Mouse (Mus musculus): Measurements from ENCODE around the gene Plaur.
"Not testable (repeated sequence)": the region's sequence is repeated elsewhere in the genome, so short reads cannot be mapped to it uniquely, and the experiment has no call there.

The Plaur gene

DNA sequence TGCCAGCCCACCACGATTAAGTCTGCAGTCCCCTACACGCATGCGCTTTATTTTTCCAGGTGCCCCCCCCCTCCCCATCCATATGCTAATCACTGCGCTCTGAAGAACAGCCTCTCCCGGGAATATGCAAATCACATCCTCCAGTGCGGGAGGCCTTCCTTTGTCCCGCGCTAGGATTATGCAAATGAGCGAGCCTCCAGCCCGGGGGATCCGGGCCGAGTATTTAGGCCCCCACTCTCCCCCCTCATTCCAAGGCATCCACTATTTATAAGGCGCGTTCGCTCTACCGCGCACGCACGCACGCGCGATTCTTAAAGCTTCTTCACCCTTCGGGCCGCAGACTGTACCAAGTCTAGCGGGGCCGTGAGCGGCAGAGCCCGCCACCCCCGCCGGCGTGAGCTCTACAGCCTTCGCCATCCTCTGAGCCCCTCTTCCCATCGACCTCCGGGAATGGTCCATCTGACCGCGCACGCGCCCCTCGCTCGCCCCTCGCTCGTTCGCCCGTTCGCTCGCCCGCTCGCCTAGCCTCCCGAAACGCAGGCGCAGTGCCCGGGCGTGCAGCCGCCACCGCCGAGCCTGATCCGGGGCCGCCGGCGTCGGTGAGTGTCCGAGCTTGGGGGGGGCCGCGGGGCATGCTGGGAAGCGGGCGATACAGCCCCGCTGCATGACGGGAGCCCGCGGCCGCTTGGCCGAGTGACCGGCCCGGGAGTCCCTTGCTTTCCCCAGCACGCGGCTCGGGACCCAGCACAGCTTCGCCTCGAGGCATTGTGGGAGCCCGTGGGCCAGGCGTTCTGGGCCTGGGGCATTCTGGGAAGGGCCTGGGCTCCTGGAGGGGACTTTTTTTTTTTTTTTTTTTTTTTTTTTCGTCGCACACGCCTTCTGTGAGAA, 44.8 kb downstream of the Plaur start, which contains the start of gene Zfp428:
Zfp428 (plus strand) TSS at position 169 of the 888 bp plus-strand sequence.
- in situ Hi-C loops (cut with MboI, MseI) = no loop called here

DNA sequence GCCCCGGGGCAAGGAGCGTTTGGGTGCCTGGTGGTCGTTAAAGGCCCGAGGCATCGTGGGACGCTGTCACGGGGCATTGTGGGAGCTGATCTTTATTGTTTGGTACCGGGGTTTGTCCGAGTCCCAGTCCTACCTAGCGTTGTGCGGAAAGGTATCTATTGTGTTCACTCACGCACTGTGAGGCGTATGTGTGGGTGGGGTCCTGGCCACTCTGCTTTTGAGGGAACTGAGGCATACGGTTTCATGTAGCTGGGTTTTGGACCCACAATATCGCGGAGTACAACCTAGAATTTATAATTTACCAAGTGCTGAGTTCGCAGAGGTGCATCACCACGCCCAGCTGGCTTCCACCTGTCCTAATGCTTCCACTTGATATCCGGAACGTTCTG, 45.4 kb downstream of the Plaur start:
- in situ Hi-C loops (cut with MboI, MseI) = no loop called here

DNA sequence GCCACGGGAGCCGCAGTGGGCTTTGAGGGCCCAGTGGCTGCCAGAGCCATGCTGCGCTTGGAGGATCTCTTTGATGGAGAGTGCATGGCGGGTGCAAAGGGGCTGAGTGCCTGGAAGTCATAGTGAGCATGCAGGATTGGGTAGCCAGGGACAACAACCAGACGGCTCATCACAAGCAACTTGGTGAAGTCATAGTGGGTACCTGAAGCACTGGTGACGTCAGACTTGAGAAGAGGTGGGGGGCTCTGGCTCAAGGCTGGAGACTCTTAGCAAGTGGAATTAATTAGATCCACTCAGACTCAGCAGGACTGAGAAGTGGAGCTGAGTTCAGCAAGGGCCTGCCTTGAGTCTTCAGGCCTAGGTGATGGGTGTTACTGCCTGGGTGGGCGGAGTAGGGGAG, 50.1 kb downstream of the Plaur start, which contains the start of gene AC161166.1:
AC161166.1 (minus strand) TSS at position 101 of the 400 bp plus-strand sequence.
- in situ Hi-C loops (cut with MboI, MseI) = no loop called here

DNA sequence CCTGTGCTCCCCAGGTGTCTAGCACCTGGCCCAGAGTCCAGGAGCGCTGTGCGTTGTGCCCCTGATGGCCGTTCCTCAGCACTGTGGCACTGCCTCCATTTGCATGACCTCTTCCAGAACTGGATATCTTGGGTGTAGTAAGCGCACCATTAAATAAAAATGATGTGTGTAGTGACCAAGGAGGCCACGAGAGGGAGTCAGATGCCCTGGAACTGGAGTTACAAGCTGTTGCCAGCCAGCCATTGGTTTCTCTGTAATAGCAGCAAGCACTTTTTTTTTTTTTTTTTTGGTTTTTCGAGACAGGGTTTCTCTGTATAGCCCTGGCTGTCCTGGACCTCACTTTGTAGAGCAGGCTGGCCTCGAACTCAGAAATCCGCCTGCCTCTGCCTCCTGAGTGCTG, 54.0 kb downstream of the Plaur start:
- in situ Hi-C loops (cut with MboI, MseI) = not testable (repeated sequence)

DNA sequence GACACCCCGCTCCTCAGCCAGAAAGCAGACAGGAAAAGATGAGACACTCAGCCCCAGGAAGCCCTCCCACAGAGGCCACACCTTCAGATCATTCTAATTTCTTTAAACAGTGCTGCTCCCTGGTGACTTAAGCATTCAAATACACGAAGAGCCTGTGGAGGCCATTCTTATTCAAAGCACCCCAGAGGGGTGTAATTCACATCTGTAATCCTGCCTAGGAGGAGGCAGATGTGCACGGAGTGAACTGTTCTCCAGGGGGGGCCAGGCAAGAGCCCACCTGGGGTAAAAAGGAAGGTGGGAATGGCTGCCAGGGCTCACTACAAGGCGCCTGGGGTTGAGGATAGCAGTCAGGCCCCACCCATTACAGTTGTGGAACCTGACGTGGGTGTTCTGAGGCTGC, 54.8 kb downstream of the Plaur start:
- in situ Hi-C loops (cut with MboI, MseI) = no loop called here

DNA sequence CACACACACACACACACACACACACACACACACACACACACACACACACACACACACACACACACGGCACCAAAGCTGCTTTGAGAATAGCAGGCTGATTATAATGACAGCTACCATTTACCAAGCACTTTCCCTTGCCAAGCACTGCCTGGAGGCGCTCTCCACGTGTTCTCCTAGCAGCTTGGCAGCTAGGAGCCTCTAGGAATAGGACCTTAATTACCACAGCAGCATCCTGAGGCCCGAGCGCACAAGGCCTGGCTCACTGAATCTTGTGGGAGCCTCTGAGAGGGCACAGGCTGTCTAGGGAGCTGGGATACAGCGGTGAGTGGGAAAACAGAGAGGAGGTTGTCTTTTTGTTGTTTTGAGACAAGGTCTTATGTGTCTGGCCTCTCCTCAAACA, 55.4 kb downstream of the Plaur start:
- in situ Hi-C loops (cut with MboI, MseI) = no loop called here

DNA sequence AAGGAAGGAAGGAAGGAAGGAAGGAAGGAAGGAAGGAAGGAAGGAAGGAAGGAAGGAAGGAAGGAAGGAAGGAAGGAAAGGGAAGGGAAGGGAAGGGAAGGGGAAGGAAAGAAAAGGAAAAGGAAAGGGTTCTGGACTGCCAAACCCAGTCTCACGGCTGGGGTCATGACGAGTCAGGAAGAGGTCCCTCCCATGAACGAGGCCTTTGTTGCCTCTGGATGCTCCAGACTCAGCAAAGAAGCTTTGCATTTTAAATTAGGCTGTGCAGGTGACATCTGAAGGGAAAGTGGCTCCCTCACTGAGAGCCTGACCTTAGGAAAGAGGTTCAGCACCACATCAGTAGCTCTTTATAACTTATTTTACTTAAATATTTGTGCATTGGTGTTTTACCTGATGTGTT, 56.8 kb downstream of the Plaur start:
- in situ Hi-C loops (cut with MboI, MseI) = no loop called here

DNA sequence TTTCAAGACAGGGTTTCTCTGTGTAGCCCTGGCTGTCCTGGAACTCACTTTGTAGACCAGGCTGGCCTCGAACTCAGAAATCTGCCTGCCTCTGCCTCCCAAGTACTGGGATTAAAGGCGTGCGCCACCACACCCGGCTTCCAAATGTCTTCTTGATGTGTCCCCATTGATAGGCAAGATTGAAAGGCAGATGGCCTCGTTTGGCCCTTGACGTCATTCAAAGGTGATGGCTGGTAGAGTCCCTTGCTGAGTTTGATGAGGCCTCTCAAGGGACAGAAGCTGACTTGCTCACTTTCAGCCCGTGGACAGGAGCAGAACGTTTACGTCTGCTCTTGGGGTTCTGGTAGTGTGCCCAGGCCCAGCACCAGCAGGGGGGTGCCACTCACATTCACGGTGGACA, 57.8 kb downstream of the Plaur start:
- in situ Hi-C loops (cut with MboI, MseI) = not testable (repeated sequence)

DNA sequence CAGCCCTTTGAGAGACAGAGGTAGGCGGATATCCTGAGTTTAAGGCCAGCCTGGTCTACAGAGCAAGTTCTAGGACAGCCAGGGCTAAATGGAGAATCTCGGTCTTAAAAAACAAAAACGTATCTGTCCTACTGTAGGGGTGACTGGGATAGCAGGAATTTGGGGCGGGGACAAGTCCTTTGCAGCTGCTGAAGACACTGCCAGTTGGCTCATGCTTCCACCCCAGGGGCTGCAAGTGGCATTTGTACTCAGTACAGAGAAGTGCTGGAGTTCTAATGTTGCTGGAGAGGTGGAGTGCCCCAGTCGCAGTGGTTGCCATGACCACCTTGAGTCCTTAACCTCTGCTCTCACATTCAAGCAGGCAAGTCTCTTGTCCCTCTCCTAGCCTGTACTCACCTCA, 60.5 kb downstream of the Plaur start:
- in situ Hi-C loops (cut with MboI, MseI) = no loop called here

DNA sequence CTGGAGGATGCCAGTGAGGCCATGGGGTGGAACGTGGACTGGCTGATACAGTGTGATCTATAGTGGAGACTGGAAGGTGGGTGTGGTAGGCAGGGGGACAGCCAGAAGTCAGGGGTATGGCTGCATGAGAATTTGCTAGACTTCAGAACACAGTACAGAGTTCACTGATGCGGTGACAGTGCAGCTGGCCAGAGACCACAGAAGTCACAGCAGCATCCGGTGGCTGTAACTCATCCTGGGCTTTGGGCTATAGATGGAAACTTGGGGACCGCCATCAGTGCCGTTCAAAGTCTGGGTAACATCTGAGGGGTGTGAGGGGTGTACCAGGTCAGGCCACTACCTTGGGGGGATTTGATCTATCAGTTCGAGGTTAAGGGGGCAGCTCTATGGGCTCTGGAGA, 61.4 kb downstream of the Plaur start:
- in situ Hi-C loops (cut with MboI, MseI) = no loop called here

DNA sequence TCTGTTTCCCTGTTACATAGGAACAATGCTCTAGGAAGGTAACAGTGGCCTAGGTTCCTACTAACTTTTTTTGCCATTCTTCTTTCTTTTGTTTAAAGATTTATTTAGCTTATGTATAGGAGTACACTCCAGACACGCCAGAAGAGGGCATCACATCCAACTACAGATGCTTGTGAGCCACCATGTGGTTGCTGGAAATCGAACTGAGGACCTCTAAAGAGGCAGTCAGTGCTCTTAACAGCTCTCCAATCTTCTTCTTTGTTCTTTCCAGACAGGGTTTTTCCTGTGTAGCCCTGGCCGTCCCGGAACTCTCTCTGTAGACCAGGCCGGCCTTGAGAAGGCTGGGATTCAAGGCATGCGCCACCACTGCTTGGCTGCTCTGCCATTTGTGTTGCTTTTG, 62.7 kb downstream of the Plaur start:
- in situ Hi-C loops (cut with MboI, MseI) = no loop called here
